In genomic region chr11:89298285-89299010, GRCm38 (mm10) we compare ENCODE assay signal across 9 mouse cellular contexts. TPM values are rescaled to one million over a fixed set of nuclear protein-coding genes. Genes with fewer than 3 reads are reported as not detected.
DNase-seq lines count a peak whose midpoint lies in the region; ATAC-seq and TF ChIP-seq lines count a peak whose summit lies in the region.
"Had no signal": no experiment of that assay in that cellular context is flagged by ENCODE, and none has a peak within 500 bp of the region (broad histone marks: within the 10 kb centered on the region; RNA-seq: fewer than 3 reads in every experiment).

No protein-coding gene starts in this region.

- TF ChIP-seq CTCF in C2C12 (IDR thresholded peaks at IDR 0.05; ENCODE audit: control insufficient read depth, insufficient read depth, insufficient read length): peak; percentile 35
- TF ChIP-seq CTCF in cortical plate, adult 2 months (IDR thresholded peaks at IDR 0.05; ENCODE audit: extremely low read depth, insufficient read depth, low read length): no peak
- TF ChIP-seq CTCF in midbrain, postnatal 0 days (IDR thresholded peaks at IDR 0.05): peak; percentile 68

- H3K36me3 ChIP-seq in C2C12 (ENCODE audit: control insufficient read depth, insufficient read depth): no peaks in the 10 kb centered on the region
- H3K36me3 ChIP-seq in limb, embryonic 10.5 days: no peaks in the 10 kb centered on the region
- H3K36me3 ChIP-seq in midbrain, postnatal 0 days (ENCODE audit: insufficient read depth, low read length): no peaks in the 10 kb centered on the region

- peak overlapping the region; percentile 65 for H3ac ChIP-seq in C2C12 (ENCODE audit: control insufficient read depth, insufficient read length, low read depth)

- H3K9me3 ChIP-seq in limb, embryonic 10.5 days (replicated peaks): no peaks in the 10 kb centered on the region
- H3K9me3 ChIP-seq in midbrain, postnatal 0 days (ENCODE audit: low read length): no peaks in the 10 kb centered on the region

- DNase-seq in heart, adult 11 months: peak; percentile 76
- DNase-seq in heart, adult 8-10 months (ENCODE audit: low spot score): no peak
- peak; percentile 32 to 42 for DNase-seq in heart, postnatal 10 days
- peak; percentile 86 for DNase-seq in limb, embryonic 10.5 days (ENCODE audit: low spot score)
- DNase-seq in midbrain, postnatal 0 days (ENCODE audit: low spot score): peak; percentile 75
- DNase-seq in spleen, adult 12 weeks (ENCODE audit: low spot score): no peak

- no peaks in the 10 kb centered on the region for H3K79me2 ChIP-seq in C2C12 (ENCODE audit: control insufficient read depth, insufficient read depth)

- peak overlapping the region; percentile 46 for H3K9ac ChIP-seq in midbrain, postnatal 0 days (replicated peaks; ENCODE audit: low read length, poor library complexity, severe bottlenecking)

- WGBS in limb, embryonic 10.5 days: under 1% methylated on average over 45 of the region's 51 CpGs
- under 1% methylated on average over 40 of the region's 51 CpGs for WGBS in midbrain, postnatal 0 days

- peaks cover 13% of the 10 kb centered on the region for H3K27me3 ChIP-seq in C2C12 (ENCODE audit: control insufficient read depth, insufficient read depth, insufficient read length)
- H3K27me3 ChIP-seq in limb, embryonic 10.5 days (ENCODE audit: low read depth, poor library complexity, severe bottlenecking): peaks cover 76% of the 10 kb centered on the region
- H3K27me3 ChIP-seq in midbrain, postnatal 0 days (ENCODE audit: insufficient read depth, low read length): 0 out of 2 replicates have a peak, but pooled peaks cover 3% of the 10 kb centered on the region

- ATAC-seq in midbrain, postnatal 0 days (ENCODE audit: low FRiP score): 0 out of 2 replicates have a peak, but pooled peaks have one; percentile 45

- no peaks in the 10 kb centered on the region for H3K79me3 ChIP-seq in C2C12 (ENCODE audit: low read depth)

- H3K4me2 ChIP-seq in midbrain, postnatal 0 days (ENCODE audit: low read depth, low read length, poor library complexity, severe bottlenecking): peak overlapping the region; percentile 93

- intact Hi-C loops in heart, postnatal 10 days (cut with DNase I): no loop called here

- H3K27ac ChIP-seq in cortical plate, adult 2 months (ENCODE audit: insufficient read depth, low read length): no peak overlapping the region
- H3K27ac ChIP-seq in limb, embryonic 10.5 days: peak overlapping the region; percentile 48
- H3K27ac ChIP-seq in midbrain, postnatal 0 days (ENCODE audit: low read depth, low read length): no peak overlapping the region

- H3K4me3 ChIP-seq in C2C12 (ENCODE audit: insufficient read depth, poor library complexity, severe bottlenecking): no peak overlapping the region
- H3K4me3 ChIP-seq in cortical plate, adult 2 months (ENCODE audit: insufficient read depth, low read length): peak overlapping the region; percentile 32; the same call in 1 of the 2 replicates
- H3K4me3 ChIP-seq in limb, embryonic 10.5 days: peak overlapping the region; percentile 54
- peak overlapping the region; percentile 75 for H3K4me3 ChIP-seq in midbrain, postnatal 0 days (ENCODE audit: low read depth, low read length)

- TF ChIP-seq POLR2A in cortical plate, adult 2 months (IDR thresholded peaks at IDR 0.05; ENCODE audit: extremely low read depth, insufficient read depth, low read length): no peak

- H3K4me1 ChIP-seq in cortical plate, adult 2 months (ENCODE audit: control insufficient read depth, insufficient read depth, low read length): peaks cover 2% of the 10 kb centered on the region; the same call in 1 of the 2 replicates
- peaks cover 56% of the 10 kb centered on the region for H3K4me1 ChIP-seq in limb, embryonic 10.5 days
- H3K4me1 ChIP-seq in midbrain, postnatal 0 days (ENCODE audit: insufficient read depth, low read length): peaks cover 6% of the 10 kb centered on the region; the same call in 1 of the 2 replicates

TF ChIP-seq in C2C12, 6 proteins besides CTCF, POLR2A, EP300 and RAD21:
- TF ChIP-seq MYOD1 (IDR thresholded peaks at IDR 0.05; ENCODE audit: control insufficient read depth, insufficient read length, low read depth) (no peak), MYOG (IDR thresholded peaks at IDR 0.05; ENCODE audit: control insufficient read depth, extremely low read depth, insufficient read length) (no peak), FOSL1 (IDR thresholded peaks at IDR 0.05; ENCODE audit: insufficient read depth, low read length, poor library complexity, severe bottlenecking) (no peak), MAX (IDR thresholded peaks at IDR 0.05) (no peak), USF1 (IDR thresholded peaks at IDR 0.05; ENCODE audit: low read depth) (no peak)
TF ChIP-seq in C2C12: peak in this region for 0.

RNA-seq across cellular contexts. Expression of gene Nog, which starts 3.7 kb away (rescaled TPM):
- under 1 TPM in 3 of 4 experiments, not detected in 1; 0.19 to 0.52 (median 0.52) TPM for total RNA-seq in heart, adult 8-10 months (2022)
- 1.1 TPM for polyA plus RNA-seq in C2C12 (2012; fragmentation: generic; extraction: Trizol)
- polyA plus RNA-seq in cortical plate, adult 2 months (2012; rRNA removed): 8.7 and 8.8 TPM in 2 replicates
- total RNA-seq in heart, postnatal 10 days (2021): under 1 TPM; 0.14 to 0.25 TPM
- polyA plus RNA-seq in limb, embryonic 10.5 days (2016; fragmentation: Nextera tagmentation; extraction: Ambion mirVana): 0.16 and 0.89 TPM in 2 replicates
- 16.5 and 22.7 TPM in 2 replicates for total RNA-seq in midbrain, postnatal 0 days (2014; rRNA removed)
- 5.8 and 6.6 TPM in 2 replicates for polyA plus RNA-seq in midbrain, postnatal 0 days (2015; fragmentation: Nextera tagmentation; extraction: Ambion mirVana)
- total RNA-seq: neutrophil, adult 5-6 weeks had no signal

Comparison
In these comparisons a context has a peak if more than half of its experiments do, and no peak if none do; other contexts are left out.
1. DNase-seq: peak in heart, adult 11 months (single experiment), heart, postnatal 10 days (2 of 2), limb, embryonic 10.5 days (single experiment) and midbrain, postnatal 0 days (single experiment); none in heart, adult 8-10 months (single experiment) and spleen, adult 12 weeks (single experiment).